Mouse (Mus musculus) forebrain, embryonic 12.5 days (tissue): Measurements from ENCODE around the gene 1700016C15Rik. TPM values are rescaled to one million over a fixed set of nuclear protein-coding genes. Genes with fewer than 3 reads are reported as not detected.
A peak's percentile ranks its signal among the peaks of the same experiment; 100 is the strongest.

ENCODE experiments used
- ATAC-seq: fragments of 200-750 bp; cut with Nextera tagmentation; 2 replicates; pipeline ENCODE4 v1.8.0; 2017; ENCODE audit warnings: moderate TSS enrichment; ENCODE audit not compliant: low FRiP score
- H3K27ac ChIP-seq: fragments of 300-500 bp; sonication (generic); 2 replicates; pipeline ENCODE4 v1.5.1; 2016; ENCODE audit warnings: mild to moderate bottlenecking
- H3K27me3 ChIP-seq: fragments of 300-500 bp; sonication (generic); 2 replicates; pipeline ENCODE4 v1.6.1; 2016; ENCODE audit warnings: mild to moderate bottlenecking
- H3K36me3 ChIP-seq: fragments of 300-500 bp; sonication (generic); replicated peaks from 2 replicates; pipeline ENCODE4 v1.6.1; 2016; ENCODE audit warnings: mild to moderate bottlenecking
- H3K4me1 ChIP-seq: fragments of 300-500 bp; sonication (generic); 2 replicates; pipeline ENCODE4 v1.6.1; 2016
- H3K4me2 ChIP-seq: fragments of 300-500 bp; sonication (generic); 2 replicates; pipeline ENCODE4 v1.6.1; 2016; ENCODE audit warnings: mild to moderate bottlenecking, moderate library complexity
- H3K4me3 ChIP-seq: fragments of 300-500 bp; sonication (generic); replicated peaks from 2 replicates; pipeline ENCODE4 v1.5.1; 2016; ENCODE audit warnings: mild to moderate bottlenecking
- H3K9ac ChIP-seq: fragments of 300-500 bp; sonication (generic); 2 replicates; pipeline ENCODE4 v1.6.1; 2016; ENCODE audit warnings: mild to moderate bottlenecking
- H3K9me3 ChIP-seq: fragments of 300-500 bp; sonication (generic); 2 replicates; pipeline ENCODE4 v1.6.1; 2016
- WGBS: fragments of 180-500 bp; shearing (Covaris S2); methylation state at CpG from one replicate; pipeline ENCODE4 v1.1.7; 2016; 5-methylcytosine and 5-hydroxymethylcytosine counted together
- polyA plus RNA-seq: library from polyadenylated mRNA; unstranded; fragments of >200 nt; fragmentation: Nextera tagmentation; extraction: Ambion mirVana; gene quantifications from 2 replicates; pipeline ENCODE4 v1.2.1, GENCODE M21; 2016

Gene 1700016C15Rik
- 0.27 TPM in 1 of 2 replicates, not detected in the other for polyA plus RNA-seq

GRCm38 (mm10) chr1:177729043-177730024 is at the start of gene 1700016C15Rik:
1700016C15Rik (plus strand) TSS chr1:177729814.
- ATAC-seq = no peak

GRCm38 (mm10) chr1:177681239-177681638 is 48.4 kb upstream of the 1700016C15Rik start:
- no peak overlapping the region for H3K9ac ChIP-seq
- no peak overlapping the region for H3K27ac ChIP-seq
- no peaks in the 10 kb centered on the region for H3K27me3 ChIP-seq
- no peak overlapping the region for H3K4me3 ChIP-seq
- peaks cover 16% of the 10 kb centered on the region for H3K4me1 ChIP-seq
- ATAC-seq = no peak
- H3K4me2 ChIP-seq = no peak overlapping the region
- no peaks in the 10 kb centered on the region for H3K36me3 ChIP-seq
- WGBS = 81% methylated on average over 11 of the region's 11 CpGs
- no peaks in the 10 kb centered on the region for H3K9me3 ChIP-seq

More at GRCm38 (mm10) chr1:177729043-177730024, at the start of gene 1700016C15Rik:
- Histone ChIP-seq H3K4me1 (no peaks in the 10 kb centered on the region; the same call in 1 of the 2 replicates), H3K9me3 (peaks cover 11% of the 10 kb centered on the region; the same call in 1 of the 2 replicates), H3K4me3 (no peak within 1 kb of the TSS), H3K36me3 (no peaks in the 10 kb centered on the region), H3K27me3 (no peaks in the 10 kb centered on the region), H3K9ac (no peak within 1 kb of the TSS), H3K27ac (no peak within 1 kb of the TSS), H3K4me2 (no peak within 1 kb of the TSS)
- 33% methylated on average over 11 of the region's 11 CpGs for WGBS

GRCm38 (mm10) chr1:177683931-177684836 is 45.4 kb upstream of the 1700016C15Rik start:
- H3K27me3 ChIP-seq = no peaks in the 10 kb centered on the region
- H3K9me3 ChIP-seq = no peaks in the 10 kb centered on the region
- no peak overlapping the region for H3K27ac ChIP-seq
- H3K4me1 ChIP-seq = peaks cover 16% of the 10 kb centered on the region
- 42% methylated on average over 18 of the region's 18 CpGs for WGBS
- H3K36me3 ChIP-seq = no peaks in the 10 kb centered on the region
- ATAC-seq = peak; percentile 67
- H3K4me2 ChIP-seq = 0 out of 2 replicates have a peak overlapping the region, but pooled peaks have one; percentile 0
- no peak overlapping the region for H3K4me3 ChIP-seq
- no peak overlapping the region for H3K9ac ChIP-seq

- Histone ChIP-seq H3K4me1 (peaks cover 16% of the 10 kb centered on the region), H3K27me3 (no peaks in the 10 kb centered on the region), H3K4me2 (no peak overlapping the region), H3K4me3 (no peak overlapping the region), H3K27ac (no peak overlapping the region), H3K9ac (no peak overlapping the region), H3K9me3 (no peaks in the 10 kb centered on the region), H3K36me3 (no peaks in the 10 kb centered on the region)
- WGBS = 12% methylated on average over 3 of the region's 3 CpGs
- ATAC-seq = peak; percentile 73; the same call in 1 of the 2 replicates
Measured at GRCm38 (mm10) chr1:177684901-177685300, 44.7 kb upstream of the 1700016C15Rik start.

GRCm38 (mm10) chr1:177686137-177686536 is 43.5 kb upstream of the 1700016C15Rik start:
- no peak for ATAC-seq
- H3K4me2 ChIP-seq = no peak overlapping the region
- no peaks in the 10 kb centered on the region for H3K27me3 ChIP-seq
- H3K9me3 ChIP-seq = no peaks in the 10 kb centered on the region
- H3K9ac ChIP-seq = no peak overlapping the region
- H3K27ac ChIP-seq = no peak overlapping the region
- no peaks in the 10 kb centered on the region for H3K36me3 ChIP-seq
- peaks cover 16% of the 10 kb centered on the region for H3K4me1 ChIP-seq
- no peak overlapping the region for H3K4me3 ChIP-seq
- 80% methylated on average over 3 of the region's 3 CpGs for WGBS

- no peak overlapping the region for H3K4me2 ChIP-seq
- WGBS = 92% methylated on average over 5 of the region's 5 CpGs
- no peaks in the 10 kb centered on the region for H3K9me3 ChIP-seq
- H3K36me3 ChIP-seq = no peaks in the 10 kb centered on the region
- H3K27ac ChIP-seq = no peak overlapping the region
- ATAC-seq = no peak
- H3K27me3 ChIP-seq = no peaks in the 10 kb centered on the region
- no peak overlapping the region for H3K4me3 ChIP-seq
- H3K4me1 ChIP-seq = peaks cover 16% of the 10 kb centered on the region
- H3K9ac ChIP-seq = no peak overlapping the region
Measured at GRCm38 (mm10) chr1:177686982-177687381, 42.6 kb upstream of the 1700016C15Rik start.

- no peak for ATAC-seq
- Histone ChIP-seq H3K9ac (no peak overlapping the region), H3K27me3 (0 out of 2 replicates have a peak, but pooled peaks cover 6% of the 10 kb centered on the region), H3K36me3 (no peaks in the 10 kb centered on the region), H3K4me3 (no peak overlapping the region), H3K9me3 (no peaks in the 10 kb centered on the region), H3K4me2 (no peak overlapping the region), H3K4me1 (0 out of 2 replicates have a peak, but pooled peaks cover 2% of the 10 kb centered on the region), H3K27ac (no peak overlapping the region)
- WGBS = 74% methylated on average over 11 of the region's 11 CpGs
Measured at GRCm38 (mm10) chr1:177692491-177692890, 37.1 kb upstream of the 1700016C15Rik start.

- H3K4me1 ChIP-seq = 0 out of 2 replicates have a peak, but pooled peaks cover 2% of the 10 kb centered on the region
- H3K9ac ChIP-seq = no peak overlapping the region
- ATAC-seq = no peak
- WGBS = 75% methylated on average over 9 of the region's 9 CpGs
- H3K4me3 ChIP-seq = no peak overlapping the region
- no peaks in the 10 kb centered on the region for H3K36me3 ChIP-seq
- H3K9me3 ChIP-seq = no peaks in the 10 kb centered on the region
- 0 out of 2 replicates have a peak, but pooled peaks cover 6% of the 10 kb centered on the region for H3K27me3 ChIP-seq
- no peak overlapping the region for H3K27ac ChIP-seq
- no peak overlapping the region for H3K4me2 ChIP-seq
Measured at GRCm38 (mm10) chr1:177693486-177694252, 35.9 kb upstream of the 1700016C15Rik start.

GRCm38 (mm10) chr1:177700560-177700959 is 29.1 kb upstream of the 1700016C15Rik start:
- no peak overlapping the region for H3K4me2 ChIP-seq
- no peaks in the 10 kb centered on the region for H3K36me3 ChIP-seq
- H3K4me1 ChIP-seq = peaks cover 8% of the 10 kb centered on the region
- no peaks in the 10 kb centered on the region for H3K9me3 ChIP-seq
- ATAC-seq = 0 out of 2 replicates have a peak, but pooled peaks have one; percentile 28
- no peak overlapping the region for H3K9ac ChIP-seq
- H3K27ac ChIP-seq = no peak overlapping the region
- H3K4me3 ChIP-seq = no peak overlapping the region
- peaks cover 13% of the 10 kb centered on the region; the same call in 1 of the 2 replicates for H3K27me3 ChIP-seq
- WGBS = 57% methylated on average over 8 of the region's 8 CpGs

- Histone ChIP-seq H3K4me1 (peaks cover 5% of the 10 kb centered on the region), H3K9ac (peak overlapping the region; percentile 56), H3K27me3 (peaks cover 12% of the 10 kb centered on the region; the same call in 1 of the 2 replicates), H3K36me3 (no peaks in the 10 kb centered on the region), H3K27ac (no peak overlapping the region), H3K4me2 (peak overlapping the region; percentile 80), H3K4me3 (peak overlapping the region; percentile 40), H3K9me3 (no peaks in the 10 kb centered on the region)
- WGBS = 1% methylated on average over 15 of the region's 15 CpGs
- peak; percentile 76 for ATAC-seq
Measured at GRCm38 (mm10) chr1:177702481-177703146, 27.0 kb upstream of the 1700016C15Rik start.
